Mouse (Mus musculus) spleen, postnatal 10 days (tissue): ENCODE measurements at regions not wholly inside any gene's neighbourhood (a gene's known extent, or its start where the extent isn't known, plus 50 kb on each side); places are given as distances from the start of the nearest gene placed in this dataset.

ENCODE experiments used
- DNase-seq, 2 experiments: peaks; one replicate each; pipeline ENCODE4 v3.0.0; 2021 to 2022; ENCODE audit warnings: low spot score in 2 of 2

DNA sequence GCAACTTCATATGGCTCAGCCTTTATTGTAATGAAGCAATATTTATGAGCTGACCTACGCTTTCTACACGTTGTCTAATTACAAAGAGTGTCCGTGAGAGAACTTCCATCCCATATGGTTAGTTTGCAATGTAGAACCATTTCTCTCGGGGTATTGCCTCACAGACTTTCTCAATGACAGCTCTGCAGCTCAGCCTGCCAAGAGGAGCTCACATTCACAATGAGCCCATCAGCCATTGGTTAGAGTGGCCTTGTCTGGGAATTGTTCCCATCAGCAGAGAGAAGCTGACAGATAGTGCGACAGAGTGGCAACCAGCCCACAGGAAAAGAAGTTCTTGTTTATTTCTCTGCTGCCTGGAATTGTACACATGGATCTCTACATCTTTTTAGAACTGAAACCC, 409.7 kb downstream of the Zfp704 start:
- no peak for DNase-seq

DNA sequence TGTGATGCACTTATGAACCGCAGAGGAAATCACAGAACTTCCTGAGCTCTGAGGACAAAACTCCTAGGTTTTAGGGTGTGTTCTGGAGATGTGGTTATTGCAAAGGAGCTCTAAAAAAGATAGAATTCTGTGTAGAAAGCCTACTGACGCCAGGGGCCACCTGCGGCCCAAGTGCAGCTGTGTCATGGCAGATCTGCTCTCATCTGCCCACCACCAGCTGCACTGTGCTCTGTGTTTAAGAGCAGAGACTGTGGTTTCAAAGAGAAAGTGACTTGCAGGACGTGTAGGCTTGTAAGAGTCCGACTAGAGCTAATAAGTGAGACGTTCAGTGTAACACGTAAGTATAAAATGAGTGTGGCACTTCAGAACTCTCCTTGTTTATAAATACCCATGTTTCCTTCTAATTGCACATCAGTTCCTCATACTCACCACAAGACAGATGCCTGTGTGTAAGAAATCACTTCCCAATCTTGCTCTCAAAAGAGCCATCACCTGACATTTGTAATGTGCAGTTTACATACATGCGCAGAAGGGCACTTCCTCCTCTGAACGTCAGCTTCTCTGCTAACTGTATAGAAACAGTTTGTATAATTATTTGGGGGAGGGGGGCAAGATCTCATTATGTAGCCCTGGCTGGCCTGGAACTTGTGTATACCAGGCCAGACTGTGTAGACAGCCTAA, 411.1 kb downstream of the Zfp704 start:
- peak in 1 of 2 experiments; percentile 48 for DNase-seq

DNA sequence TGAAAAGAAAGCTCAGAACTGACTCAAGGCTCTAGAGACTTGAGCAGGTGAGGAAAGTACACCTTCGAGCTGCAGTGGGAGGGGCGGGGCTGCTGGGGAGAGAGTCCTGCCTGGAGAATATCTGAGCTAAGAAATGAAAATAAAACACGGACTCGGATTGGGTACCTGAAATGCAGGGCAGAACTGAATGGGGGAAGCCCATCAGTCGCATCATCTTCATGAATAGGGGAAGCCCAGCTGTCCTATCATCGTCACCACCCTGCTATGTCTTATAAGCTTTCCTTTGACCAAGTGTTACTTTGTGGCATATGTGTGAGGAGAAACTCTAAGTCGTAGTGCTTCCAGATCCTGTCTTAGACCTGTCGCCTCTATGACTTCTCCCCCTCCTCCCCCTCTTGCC, 414.1 kb downstream of the Zfp704 start:
- no peak for DNase-seq

DNA sequence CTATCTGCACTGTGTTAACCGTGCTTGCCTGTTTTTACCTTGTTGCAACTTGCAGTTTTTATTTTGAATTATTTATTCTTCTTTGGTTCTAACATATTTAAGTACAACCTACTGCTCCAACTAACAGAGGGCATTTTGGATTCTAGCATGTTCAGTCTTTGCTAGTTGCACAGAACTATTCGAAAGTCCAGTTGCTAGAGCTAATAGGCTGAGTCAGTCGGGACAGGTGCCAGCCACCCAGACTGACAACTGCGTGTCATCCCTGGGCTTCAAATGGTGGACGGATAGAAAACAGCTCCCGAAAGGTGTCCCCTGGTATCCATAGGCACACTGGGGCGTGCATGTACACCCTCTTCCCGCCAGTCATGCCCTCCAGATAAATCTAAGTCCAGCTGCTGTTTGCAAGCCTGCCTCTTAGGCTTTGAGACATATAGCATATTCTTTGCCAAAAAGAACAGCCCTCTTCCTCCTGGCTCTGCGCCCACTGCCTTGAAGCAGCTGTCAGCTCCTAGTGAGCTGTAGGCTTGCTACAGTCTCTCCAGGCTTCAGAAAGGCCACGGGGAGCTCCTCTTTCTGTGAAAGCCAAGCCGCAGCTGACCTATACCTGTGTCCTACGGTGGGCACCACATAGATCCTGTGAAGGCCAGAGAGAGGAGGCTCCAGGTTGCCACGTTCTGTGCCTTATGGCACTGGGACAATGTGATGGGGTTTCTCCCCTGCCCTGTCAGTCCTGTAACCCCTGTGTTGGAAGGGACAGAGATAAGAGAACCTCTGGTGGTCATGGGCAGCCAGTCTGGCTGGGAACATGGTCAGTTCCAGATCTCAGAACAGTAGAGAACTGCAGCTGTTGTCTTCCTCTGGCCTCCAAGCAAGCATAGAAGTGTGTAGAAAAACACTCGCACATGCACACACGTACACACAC, 420.3 kb downstream of the Zfp704 start:
- peak in 1 of 2 experiments; percentile 31 for DNase-seq

DNA sequence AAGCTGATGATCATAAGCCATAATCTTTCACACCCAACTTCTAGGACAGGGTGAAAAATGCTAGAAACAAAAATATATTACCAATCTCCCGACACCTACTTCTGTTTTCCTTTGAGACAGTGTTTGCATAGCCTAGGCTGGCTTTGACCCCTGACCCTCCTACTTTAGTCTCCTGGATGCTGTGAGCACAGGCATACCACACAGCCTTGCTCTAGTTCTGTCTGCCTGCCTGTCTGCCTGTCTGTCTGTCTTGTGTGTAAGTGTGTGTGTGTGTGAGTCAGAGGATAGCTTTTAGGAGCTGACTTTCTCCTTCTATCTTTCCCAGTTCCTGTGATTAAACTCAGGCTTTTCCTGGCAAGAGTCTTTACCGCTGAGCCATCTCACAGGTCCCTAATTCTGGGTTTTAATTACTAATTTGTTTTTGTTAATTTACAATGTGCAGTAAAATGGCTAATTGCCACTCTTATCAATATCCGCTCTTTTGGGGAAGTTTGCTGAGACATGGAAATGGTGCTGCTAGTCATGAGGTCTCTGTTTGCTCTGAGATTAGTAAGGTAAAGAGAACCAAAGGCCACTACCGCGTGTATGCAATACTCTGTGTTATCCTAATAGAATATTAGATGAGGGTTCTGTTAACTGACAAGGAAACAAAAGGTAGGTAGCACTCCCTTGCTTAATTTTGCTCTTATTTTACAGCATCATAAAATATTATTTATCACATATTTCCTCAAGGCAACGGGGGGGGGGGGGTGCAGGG, 423.3 kb downstream of the Zfp704 start:
- DNase-seq: no peak

DNA sequence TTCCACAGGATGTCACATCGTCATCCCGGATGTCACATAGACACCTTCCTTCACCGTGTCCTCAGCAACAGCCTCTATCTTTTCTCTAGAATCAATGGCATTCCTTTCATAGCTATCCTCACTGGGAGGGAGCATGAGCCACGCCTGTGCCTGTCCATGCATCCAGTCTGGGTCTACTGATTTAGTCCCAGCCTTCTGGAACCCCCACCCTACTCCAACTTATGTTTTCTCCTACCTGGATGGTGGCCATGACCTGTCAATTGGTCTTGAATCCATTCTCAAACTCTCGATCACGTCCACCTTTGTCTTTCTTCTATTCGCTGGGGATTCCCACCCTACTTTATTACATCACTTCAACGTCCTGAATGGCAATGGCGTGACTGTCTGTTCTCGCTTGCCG, 428.3 kb downstream of the Zfp704 start:
- DNase-seq: no peak

DNA sequence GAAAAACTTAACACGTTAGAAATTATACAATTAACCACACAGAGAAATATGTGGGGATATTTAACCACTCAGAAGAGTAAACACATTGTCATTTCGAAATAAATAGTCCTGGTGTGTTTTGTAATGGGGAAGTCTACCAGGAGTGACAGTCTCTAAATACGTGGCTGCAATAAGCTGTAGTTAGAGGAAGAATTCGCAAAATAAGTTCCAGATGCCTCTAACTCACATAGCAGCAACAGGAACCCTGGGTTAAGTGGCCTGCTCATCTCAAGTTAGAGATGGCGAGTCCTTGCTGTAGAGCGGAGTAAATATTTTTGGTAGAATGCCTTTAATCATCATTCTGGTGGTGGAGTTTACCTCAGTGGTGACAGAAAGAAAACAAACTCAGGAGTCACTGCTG, 430.2 kb downstream of the Zfp704 start:
- no peak for DNase-seq

DNA sequence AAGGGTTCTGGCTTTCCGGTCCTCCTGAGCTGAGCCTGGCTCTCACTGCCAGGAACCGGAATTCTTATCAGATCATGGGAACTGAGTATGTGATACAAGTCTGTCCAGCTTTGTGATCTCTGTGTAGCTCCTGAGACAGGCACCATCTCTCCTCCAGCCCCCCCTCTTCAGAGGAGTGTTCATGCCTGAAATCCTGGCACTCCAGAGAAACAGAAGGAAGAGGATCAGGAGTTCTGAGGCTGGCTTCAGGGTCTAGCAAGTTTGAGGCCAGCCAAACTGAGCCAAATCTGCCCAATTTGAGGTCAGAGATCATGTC, 435.4 kb downstream of the Zfp704 start:
- no peak for DNase-seq

DNA sequence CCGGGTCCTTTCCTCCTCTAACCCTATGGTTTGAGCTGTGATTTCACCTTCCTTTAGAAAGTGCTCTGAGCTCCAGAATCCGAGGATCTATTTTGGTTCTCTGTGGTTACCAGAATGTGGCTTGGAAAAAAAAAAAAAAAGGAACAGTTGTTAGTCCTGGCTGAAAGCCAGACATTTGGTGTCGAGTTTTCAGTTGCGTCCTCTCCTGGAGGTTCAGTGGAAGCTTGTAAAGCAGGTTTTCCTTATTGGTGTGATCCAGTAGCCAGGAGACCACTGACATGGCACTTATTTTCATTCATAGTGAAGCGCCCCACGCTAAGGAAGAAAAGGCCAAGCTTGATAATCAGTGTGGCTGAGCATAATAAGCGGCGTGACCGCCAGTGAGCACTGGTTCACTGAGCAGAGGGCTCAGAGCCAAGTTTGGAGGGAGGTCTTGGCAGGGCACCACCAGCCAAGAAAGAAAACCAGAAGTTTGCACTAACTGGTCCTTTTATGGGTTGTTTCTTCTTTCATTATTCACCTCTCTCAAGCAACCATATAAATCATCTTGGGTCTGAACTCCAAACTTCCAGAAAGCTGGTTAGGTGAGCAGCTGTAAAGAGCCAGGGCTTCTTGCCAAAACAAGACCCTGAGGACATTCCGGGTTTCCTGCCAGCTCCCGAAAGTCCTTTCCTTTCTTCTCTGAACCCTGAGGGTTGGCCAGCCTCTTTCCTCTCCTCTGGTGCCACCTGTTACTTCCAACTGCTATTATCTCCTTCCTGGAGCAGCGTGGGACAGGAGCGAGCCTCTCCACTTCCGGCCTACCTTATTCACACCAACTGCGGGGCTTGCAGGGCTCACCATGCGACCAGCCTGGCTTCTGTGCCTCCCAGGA, 436.0 kb downstream of the Zfp704 start:
- no peak for DNase-seq

DNA sequence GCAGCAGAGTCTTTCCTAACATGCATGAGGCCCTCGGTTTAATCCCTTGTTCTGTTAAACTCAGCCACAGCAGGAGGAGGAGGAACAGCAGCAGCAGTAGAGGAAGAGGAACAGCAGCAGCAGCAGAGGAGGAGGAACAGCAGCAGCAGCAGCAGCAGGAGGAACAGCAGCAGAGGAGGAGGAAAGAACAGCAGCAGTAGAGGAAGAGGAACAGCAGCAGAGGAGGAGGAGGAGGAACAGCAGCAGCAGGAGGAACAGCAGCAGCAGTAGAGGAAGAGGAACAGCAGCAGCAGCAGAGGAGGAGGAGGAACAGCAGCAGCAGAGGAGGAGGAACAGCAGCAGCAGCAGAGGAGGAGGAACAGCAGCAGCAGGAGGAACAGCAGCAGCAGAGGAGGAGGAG, 437.9 kb downstream of the Zfp704 start:
- no peak for DNase-seq

DNA sequence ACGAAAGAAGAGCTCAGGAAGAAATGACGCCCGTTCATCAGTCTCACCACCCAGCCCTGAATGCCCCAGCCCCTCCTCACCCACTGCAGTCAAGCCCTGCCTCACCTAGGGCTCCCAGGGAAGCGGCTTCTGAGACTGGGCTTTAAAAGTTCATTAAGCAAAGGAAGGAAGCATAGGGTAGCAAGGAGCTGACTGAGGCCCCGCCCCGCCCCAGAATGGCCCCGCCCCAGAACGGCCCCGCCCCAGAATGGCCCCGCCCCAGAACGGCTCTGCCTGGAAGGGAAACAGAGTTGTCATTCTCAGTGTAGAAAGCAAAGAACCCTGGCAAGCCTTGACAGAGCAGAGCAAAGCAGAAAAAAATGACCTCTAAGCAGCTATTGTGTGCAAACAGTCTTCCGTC, 440.9 kb downstream of the Zfp704 start:
- no peak for DNase-seq

DNA sequence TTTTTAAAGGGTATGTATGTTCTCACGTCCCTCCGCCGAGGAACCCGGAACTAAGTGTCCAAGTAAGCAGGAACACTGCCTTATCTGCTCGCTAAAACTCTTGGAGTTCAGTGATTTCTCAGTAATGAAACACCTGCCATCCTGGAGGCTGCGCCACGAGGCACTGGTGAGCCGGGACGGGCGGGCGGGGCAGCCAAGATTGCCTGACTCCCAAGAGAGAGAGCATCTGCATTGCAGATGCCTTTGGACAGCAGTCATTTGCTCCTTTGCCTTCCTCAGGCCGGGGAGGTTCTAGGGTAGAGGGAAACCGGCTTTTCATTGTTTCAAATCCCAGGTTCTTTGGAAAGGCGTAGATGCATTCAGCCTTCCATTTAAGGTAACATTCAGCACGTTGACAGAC, 450.8 kb downstream of the Zfp704 start:
- no peak for DNase-seq

DNA sequence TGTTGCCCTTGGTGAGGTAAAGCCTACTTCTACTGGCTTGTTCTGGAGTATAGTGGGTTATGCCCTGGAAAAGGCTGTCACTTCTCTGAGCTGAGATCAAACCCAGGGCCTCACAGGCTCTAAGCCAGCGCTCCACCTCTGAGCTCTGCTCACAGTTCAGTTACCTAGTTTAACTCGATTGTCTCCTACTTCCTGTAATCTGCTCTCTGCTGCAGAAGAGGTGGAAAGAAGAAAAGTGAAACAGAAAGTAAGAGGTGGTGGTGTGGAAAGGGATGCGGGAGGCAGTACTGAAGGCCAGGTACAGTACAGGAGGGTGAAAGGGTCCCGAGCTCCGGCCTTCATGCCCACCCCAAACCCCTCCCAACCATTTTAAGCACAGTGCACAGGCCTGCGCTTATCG, 455.7 kb downstream of the Zfp704 start:
- no peak for DNase-seq

DNA sequence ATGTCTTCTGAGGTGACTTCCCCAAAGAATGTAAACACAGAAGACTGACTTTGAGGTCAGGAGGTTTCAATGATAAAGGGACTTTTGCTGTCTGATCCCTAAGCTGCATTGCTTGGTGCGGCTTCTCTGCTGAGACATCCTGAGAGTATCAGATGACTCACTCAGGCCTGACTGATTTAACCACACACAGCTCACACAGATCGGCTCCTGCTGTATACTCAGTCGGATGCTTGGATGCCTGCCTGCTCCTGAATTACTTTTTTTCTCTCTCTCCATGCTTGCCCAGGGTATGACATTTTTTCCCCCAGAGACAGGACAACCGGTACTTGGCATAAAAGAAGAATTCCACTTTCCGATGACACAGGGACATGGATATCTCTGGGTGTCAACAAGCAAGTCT, 456.2 kb downstream of the Zfp704 start:
- DNase-seq: no peak

DNA sequence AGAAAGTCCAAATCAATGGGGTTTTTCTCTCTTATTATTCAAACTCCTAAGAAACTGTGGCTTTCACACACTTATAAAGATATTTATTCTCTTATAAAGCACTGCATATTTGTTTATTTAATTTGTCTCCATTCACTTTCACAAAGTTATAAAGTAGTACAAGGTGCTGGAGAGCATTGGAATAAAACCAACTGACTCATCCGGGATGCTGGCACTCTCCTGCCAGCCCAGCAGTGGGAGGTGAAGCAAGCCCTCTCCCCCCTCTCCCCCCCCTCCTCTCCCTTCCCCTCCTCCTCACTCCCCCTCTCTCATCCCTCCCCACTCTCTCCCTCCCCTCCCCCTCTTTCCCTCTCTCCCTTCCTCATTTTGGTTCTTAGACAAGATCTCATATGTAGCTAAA, 457.6 kb downstream of the Zfp704 start:
- no peak for DNase-seq

DNA sequence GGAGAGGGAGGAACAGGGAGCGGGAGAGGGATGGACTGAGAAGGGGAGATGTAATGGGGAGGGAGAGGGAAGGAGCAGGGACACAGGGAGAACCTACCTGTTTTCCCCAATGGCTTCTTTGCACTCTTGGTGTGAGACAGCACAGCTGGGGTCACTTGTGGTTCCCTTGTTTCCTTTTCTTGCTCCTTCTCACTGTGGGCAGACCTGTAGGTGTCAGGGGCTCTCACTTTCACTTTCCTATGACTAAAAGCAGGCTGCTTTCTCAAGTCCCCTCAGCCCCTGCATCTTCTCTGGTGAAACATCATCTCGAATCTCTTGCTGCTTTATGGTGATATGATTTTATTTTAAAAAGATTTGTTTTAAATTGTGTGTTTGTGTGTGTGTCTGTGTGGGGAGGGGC, 458.3 kb downstream of the Zfp704 start:
- no peak for DNase-seq

DNA sequence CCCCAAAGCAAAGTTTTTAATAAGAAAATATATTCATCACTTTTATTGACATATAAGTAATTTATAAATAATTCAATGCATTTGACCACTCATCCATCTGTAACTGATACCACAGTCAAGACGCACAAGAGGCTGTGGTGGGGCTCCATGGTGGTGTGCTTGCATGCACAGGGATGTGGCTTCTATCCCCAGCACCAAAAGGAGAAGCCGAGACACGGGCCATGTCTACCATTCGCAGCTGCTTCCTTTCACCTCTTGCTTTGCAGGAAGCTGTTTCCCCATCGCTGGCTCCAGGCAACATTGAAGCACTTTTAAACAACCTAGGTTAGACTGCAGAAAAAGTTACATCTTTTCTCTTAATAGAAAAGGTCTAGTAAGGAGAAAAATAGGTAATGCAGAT, 461.3 kb downstream of the Zfp704 start:
- DNase-seq: no peak

DNA sequence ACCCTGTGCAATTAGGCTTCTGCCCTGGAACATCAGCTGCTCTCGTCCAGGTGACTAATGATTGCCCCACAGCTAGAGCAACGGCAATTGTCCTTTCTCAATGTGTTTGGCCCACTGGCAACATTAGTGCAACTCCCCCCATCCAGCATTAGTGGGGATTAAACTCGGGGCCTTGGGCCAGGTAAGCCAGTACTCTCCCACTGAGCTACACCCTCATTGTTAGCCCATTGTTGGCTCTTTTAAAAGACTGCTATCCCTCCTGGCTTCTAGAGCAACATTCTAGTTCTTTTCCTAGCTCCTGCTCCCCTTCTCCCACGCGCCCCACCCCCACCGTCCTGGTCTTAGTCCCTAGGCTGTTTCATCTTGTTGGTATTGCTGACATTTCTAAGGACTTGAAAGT, 463.4 kb downstream of the Zfp704 start:
- DNase-seq: no peak

DNA sequence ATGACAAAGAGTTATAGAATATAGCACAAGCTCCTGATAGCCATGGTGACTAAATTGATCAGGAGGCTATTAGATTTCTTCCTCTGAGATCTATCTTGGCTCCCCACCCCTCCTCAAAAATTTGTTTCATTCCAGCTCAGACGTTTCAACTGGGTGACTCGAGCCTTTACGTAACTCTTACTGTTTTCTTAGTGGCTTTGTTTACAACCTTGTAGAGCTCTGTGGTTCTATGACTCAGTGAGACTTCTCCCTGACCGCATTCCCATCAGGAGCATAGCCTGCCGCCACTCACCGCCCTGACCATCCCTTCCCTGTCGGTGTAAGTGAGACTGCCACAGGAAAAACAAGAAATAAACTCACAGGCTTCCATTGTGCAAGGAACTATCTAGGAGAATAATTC, 464.3 kb downstream of the Zfp704 start:
- no peak for DNase-seq

DNA sequence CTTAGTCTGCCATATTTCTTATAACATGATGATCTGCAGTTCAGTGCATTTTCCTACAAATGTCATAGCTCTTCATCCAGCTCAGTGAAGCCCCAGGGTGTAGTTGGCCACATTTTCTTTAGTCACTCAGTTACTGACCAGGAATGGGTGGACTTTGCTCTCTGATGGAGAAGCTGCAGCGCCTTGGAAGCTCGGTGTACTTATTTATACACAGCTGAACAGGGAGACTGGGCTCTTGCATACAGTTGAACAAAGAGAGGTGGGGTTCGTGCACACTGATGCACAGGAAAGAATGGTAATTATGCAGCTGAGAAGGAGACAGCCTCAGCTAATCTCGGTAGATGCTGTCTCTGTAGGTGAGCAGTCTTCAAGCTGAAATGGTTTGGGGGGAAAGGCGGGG, 468.0 kb downstream of the Zfp704 start:
- DNase-seq: no peak

DNA sequence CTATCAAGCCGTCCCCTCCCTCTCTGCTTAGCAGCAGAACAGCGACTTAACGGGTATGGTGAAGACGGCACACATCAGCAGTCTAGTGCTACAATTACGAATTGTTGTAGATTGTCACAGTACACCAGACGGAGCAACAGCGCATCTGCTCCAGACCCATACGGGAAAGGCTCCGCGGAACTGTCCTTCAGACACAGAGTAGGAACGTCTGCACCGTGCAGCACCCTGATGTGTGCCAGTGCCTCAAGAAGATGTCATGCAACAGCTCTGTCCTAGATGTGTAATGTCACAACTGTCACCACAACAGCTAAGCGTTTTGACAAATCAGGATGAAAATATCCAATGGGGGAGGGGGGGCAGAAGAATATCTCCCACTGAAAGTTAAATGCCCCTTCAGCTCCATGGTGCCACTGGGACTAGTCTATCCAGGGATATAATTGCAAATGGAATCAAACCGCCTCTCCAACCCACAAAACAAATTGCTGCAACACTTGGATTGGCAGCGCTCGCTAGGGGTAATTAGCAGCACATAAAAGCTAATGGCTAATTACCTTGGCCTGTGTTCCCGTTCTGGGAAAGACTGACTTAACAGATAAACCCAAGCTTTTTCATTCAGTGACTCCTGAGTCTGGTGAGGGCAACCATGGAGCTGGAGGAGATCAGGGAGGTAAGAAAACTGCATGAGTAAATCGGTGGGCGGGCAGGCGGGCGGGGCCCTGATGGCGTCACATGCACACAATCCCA, 472.6 kb downstream of the Zfp704 start:
- DNase-seq: no peak
